20 mouse cellular contexts compared by ENCODE assay signal in the genomic region with DNA sequence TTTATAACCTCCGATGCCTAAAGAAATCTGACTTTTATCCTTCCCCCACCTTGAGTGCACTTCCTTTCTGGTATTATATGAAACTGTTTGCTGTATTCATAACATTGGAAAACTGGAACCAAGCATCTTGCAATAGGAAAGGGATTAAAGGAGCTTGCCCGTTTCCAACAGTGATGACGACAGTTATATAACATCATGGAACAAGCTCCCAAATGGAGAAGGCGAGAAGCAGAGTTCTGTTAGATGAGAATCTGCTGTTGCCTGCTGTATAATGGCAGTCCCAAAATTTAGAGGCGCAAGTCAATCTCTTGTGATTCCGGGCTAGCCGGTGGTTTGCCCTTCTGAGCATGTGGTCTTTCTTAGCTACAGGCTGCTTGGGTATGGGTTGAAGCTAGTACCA. TPM values are rescaled to one million over a fixed set of nuclear protein-coding genes. Genes with fewer than 3 reads are reported as not detected.
"Had no signal": no experiment of that assay in that cellular context is flagged by ENCODE, and none has a peak within 500 bp of the region (broad histone marks: within the 10 kb centered on the region; RNA-seq: fewer than 3 reads in every experiment).

No protein-coding gene starts in this region.

- H3K27ac ChIP-seq: midbrain, embryonic 10.5 days; midbrain, embryonic 12.5 days; neural tube, embryonic 13.5 days; neural tube, embryonic 15.5 days had no signal

- H3K27me3 ChIP-seq: midbrain, embryonic 12.5 days; neural tube, embryonic 13.5 days; neural tube, embryonic 15.5 days had no signal

- ATAC-seq: midbrain, embryonic 16.5 days had no signal

- H3K9ac ChIP-seq: lung, embryonic 14.5 days; midbrain, embryonic 12.5 days; neural tube, embryonic 13.5 days; neural tube, embryonic 15.5 days had no signal

- DNase-seq: lung, adult 18-20 months; lung, embryonic 14.5 days; lung, postnatal 10 days; lung, postnatal 4 days; midbrain, embryonic 14.5 days; retina, postnatal 1 day; right cerebral cortex, adult 18-20 months; right cerebral cortex, postnatal 25 days; right cerebral cortex, postnatal 4 days; spleen, adult 18-20 months; thymus, adult 18-20 months; thymus, postnatal 14 days; thymus, postnatal 36 days had no signal

- H3K4me2 ChIP-seq: lung, embryonic 14.5 days; midbrain, embryonic 12.5 days; neural tube, embryonic 13.5 days; neural tube, embryonic 15.5 days had no signal

- H3K4me3 ChIP-seq: midbrain, embryonic 10.5 days; midbrain, embryonic 12.5 days; myocyte; neural tube, embryonic 13.5 days; neural tube, embryonic 15.5 days had no signal

- H3K36me3 ChIP-seq: midbrain, embryonic 10.5 days; midbrain, embryonic 12.5 days; neural tube, embryonic 13.5 days; neural tube, embryonic 15.5 days had no signal

- H3K9me3 ChIP-seq: midbrain, embryonic 10.5 days; midbrain, embryonic 12.5 days; neural tube, embryonic 13.5 days; neural tube, embryonic 15.5 days had no signal

RNA-seq across cellular contexts. Expression of a gene that starts 58.4 kb away (rescaled TPM):
- total RNA-seq: megakaryocyte-erythroid progenitor cell, adult 5-6 weeks had no signal
